Mouse (Mus musculus) adrenal gland, postnatal 10 days (tissue): Measurements from ENCODE around the gene Scgb1a1. TPM values are rescaled to one million over a fixed set of nuclear protein-coding genes. Genes with fewer than 3 reads are reported as not detected.
"Not testable (repeated sequence)": the region's sequence is repeated elsewhere in the genome, so short reads cannot be mapped to it uniquely, and the experiment has no call there.

Source experiments
- DNase-seq: peaks from one replicate; pipeline ENCODE4 v3.0.0; 2021; ENCODE audit warnings: mixed read lengths
- total RNA-seq, 2 experiments: library from RNA; stranded (reverse); gene quantifications; 2 replicates each; pipeline ENCODE4 v1.2.3; 2021

Scgb1a1 gene
- total RNA-seq, 2 experiments from 2014 or later, result 3.9 TPM; not detected in 1

GRCm38 (mm10) chr19:9065621-9066561 lies 21.9 kb downstream of the Scgb1a1 start:
- DNase-seq, result no peak

- DNase-seq, result no peak
These were observed 23.9 kb downstream of the Scgb1a1 start for GRCm38 (mm10) chr19:9063831-9064230.

DNA sequence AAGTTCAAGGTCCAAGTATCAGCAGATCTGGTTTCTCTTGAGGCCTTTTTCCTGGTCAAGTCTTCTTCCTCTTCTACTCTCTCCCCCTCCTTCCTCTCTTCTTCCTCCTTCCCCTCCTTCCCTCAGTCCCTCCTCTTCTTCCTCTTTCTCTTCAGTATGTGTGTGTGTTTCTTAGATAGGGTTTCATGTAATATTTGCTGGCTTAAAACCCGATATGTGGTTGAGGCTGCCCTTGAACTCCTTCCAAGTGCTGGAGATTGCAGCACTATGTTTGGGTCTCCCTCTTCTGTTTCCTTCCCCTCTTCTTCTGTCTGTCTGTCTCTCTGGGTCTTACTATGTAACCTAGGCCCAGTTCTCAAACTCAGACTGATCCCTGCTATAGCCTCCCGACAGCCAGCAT lies 24.9 kb downstream of the Scgb1a1 start:
- no peak for DNase-seq

GRCm38 (mm10) chr19:9061221-9061893 lies 26.4 kb downstream of the Scgb1a1 start:
- peak; percentile 83 for DNase-seq

DNA sequence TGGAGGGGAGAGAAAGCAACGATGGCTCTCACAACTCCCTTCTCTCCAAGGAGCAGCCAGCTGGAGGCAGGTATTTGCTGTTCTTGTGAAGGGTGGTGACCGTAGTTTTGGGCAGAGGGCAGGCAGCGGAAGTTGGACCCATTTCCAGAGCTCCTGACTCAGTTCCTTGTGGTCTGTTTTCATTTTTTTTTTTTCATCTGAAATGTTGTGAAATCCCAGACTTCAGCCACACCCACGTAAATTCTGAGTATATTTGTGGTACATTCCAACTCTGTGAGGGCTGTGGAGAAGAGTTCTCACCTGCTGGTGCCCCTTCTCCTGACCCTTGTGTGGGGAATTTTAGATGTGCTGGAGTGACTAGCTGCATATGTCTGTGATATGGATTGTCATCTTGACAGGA lies 27.7 kb downstream of the Scgb1a1 start:
- DNase-seq, result no peak

DNA sequence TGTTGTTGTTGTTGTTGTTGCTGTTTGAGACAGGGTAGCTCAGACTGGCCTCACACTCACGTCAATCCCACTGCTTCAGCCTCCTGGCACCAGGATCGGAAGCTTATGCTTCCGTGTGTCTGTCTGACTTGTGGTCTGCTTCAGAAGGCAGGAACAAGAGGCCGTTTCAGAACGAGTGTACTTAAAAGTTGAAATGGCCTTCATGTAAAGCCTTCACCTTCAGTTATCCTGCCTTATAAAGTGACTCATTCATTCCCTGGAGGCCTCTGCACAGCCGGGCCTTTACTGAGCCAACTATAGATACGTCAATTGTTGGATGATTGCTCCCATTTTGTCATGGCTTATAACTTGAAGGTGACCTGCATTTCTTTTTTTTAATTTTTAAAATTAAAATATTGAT lies 28.4 kb downstream of the Scgb1a1 start:
- peak; percentile 31 for DNase-seq

GRCm38 (mm10) chr19:9058944-9059343 lies 28.8 kb downstream of the Scgb1a1 start:
- DNase-seq, result no peak

DNA sequence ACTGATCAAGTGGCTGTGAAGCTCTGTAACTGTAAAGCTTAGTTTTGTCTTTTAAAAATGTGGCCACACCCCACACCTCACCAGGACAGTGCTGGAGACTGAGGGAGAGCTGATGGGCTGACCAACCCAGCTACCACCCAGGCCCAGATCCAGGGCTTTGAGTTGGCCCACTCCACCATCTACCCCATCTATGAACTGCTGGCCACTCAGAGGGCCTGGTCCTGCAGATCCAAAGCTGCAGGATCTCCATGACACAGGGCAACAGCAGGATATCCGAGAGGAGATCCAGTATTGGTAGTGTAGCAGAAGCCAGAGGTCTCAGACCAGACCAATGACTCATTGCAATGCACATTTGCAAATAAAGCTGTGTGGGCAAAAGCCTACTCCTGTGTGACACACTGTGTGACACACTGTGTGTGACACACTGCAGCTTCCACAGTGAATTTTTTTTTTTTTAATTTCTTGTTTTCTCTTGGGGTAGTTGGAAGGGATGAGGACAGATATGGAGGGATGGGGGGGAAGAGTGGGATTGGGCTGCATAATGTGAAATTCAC lies 29.4 kb downstream of the Scgb1a1 start:
- no peak for DNase-seq

DNA sequence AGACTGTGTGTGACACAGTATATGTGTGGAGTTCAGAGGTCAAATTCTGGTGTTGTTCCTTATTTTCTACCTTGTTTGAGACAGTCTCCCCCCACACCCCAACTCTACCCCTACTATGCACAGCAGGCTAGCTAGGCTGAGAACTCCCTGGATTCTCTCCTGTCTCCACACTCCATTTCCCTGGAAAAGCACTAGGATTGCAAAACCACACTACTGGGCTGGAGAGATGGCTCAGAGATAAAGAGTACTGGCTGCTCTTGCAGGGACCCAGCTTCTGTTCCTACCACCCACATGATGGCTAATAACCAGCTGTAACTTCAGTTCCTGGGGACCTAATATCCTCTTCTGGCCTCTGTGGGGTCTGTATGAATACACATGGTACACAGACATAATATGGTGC lies 30.1 kb downstream of the Scgb1a1 start:
- DNase-seq, result no peak

- no peak for DNase-seq
These were observed 31.9 kb downstream of the Scgb1a1 start for GRCm38 (mm10) chr19:9055703-9056355.

- peak; percentile 32 for DNase-seq
These were observed 32.6 kb downstream of the Scgb1a1 start for GRCm38 (mm10) chr19:9055153-9055552.

- peak; percentile 74 for DNase-seq
These were observed 34.8 kb downstream of the Scgb1a1 start for GRCm38 (mm10) chr19:9052803-9053431.

DNA sequence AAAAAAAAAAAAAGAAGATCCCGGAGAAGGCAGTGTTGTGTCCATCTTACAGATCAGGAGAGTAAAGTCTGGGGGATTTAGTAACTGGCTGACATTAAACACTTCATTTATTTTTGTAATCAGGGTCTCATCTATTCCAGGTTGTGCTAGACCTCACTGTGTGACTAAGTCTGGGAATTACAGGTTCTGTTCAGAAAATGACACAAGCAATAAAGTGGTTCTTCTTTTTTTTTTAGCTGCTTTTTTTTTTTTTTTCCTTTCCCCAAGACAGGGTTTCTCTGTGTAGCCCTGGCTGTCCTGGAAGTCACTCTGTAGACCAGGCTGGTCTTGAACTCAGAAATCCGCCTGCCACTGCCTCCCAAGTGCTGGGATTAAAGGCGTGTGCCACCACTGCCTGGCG lies 35.8 kb downstream of the Scgb1a1 start:
- not testable (repeated sequence) for DNase-seq

- no peak for DNase-seq
These were observed 37.2 kb downstream of the Scgb1a1 start for GRCm38 (mm10) chr19:9050294-9051229.

GRCm38 (mm10) chr19:9048981-9049687 lies 38.6 kb downstream of the Scgb1a1 start:
- DNase-seq, result no peak

DNA sequence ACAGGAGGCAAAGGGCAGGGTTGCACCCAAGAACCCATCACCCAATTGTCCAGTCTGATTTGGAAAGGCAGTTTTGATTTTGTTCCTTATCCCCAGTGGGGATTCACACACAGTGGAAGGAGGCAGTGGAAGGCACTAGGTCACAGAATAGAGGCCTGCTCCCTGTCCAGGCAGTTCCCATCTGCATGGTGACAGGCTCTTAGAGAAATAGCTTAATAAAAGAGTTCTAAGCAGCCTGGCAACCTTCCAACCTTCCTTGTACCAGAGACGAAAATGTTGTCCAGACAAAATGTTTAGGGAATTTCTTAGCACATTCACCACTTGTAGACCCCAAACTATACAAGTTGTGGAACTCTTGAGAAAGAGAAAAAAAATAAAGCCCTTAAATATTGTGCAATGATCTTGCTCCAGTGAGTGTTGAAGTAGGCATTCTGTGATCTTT lies 39.8 kb downstream of the Scgb1a1 start:
- peak; percentile 44 for DNase-seq

- DNase-seq, result no peak
These were observed 40.4 kb downstream of the Scgb1a1 start for GRCm38 (mm10) chr19:9047207-9047945.

GRCm38 (mm10) chr19:9044291-9044690 lies 43.5 kb downstream of the Scgb1a1 start:
- no peak for DNase-seq

DNA sequence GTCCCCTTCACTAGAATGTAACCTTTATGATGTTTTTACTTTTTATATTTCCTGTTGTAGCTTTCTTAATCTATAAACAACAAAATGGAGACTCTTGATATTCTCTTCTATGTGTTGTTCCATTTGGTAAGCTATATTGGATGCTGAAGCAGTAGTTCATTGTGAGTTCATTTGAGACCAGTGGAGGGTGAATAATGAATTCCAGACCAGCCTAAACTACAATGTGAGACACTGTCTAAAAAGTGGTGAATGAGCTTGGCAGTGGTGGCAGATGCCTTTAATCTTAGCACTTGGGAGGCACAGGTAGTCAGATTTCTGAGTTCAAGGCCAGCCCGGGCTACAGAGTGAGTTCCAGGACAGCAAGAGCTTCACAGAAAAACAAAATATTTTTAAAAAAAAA lies 44.6 kb downstream of the Scgb1a1 start:
- no peak for DNase-seq
